In the genomic region with DNA sequence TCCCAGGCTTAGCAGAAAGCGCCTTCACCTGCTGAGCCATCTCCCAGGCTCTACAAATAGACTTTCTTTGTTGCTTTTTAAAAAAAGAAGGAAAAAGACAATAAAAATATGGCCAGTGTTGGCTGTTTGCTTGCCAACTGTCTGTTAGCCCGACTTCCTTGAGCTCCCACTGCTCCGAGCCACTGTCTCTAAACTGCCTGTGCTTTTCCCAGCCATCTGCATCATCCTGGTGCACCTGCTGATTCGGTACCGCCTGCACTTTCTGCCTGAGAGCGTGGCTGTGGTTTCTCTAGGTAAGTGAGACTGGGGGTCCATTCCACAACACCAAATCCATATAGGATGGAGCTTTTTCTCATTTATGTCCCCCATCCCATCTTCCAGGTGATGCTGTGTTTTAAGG, we compare ENCODE assay signal across 14 mouse cellular contexts.
"Had no signal": no experiment of that assay in that cellular context is flagged by ENCODE, and none has a peak within 500 bp of the region (broad histone marks: within the 10 kb centered on the region; RNA-seq: fewer than 3 reads in every experiment).

No protein-coding gene starts in this region.

- H3K4me1 ChIP-seq: limb, embryonic 13.5 days; midbrain, embryonic 12.5 days; neural tube, embryonic 13.5 days had no signal

- H3K27ac ChIP-seq: limb, embryonic 13.5 days; macrophage; midbrain, embryonic 12.5 days; neural tube, embryonic 13.5 days had no signal

- H3K9ac ChIP-seq: limb, embryonic 13.5 days; liver, embryonic 15.5 days; lung, embryonic 14.5 days; midbrain, embryonic 12.5 days; neural tube, embryonic 13.5 days had no signal

- H3K4me2 ChIP-seq: limb, embryonic 13.5 days; liver, embryonic 15.5 days; lung, embryonic 14.5 days; midbrain, embryonic 12.5 days; neural tube, embryonic 13.5 days had no signal

- DNase-seq: kidney, adult 8-10 months; kidney, postnatal 36 days; left cerebral cortex, postnatal 4 days; lung, embryonic 14.5 days; lung, postnatal 14 days; retina, postnatal 1 day; thymus, postnatal 36 days had no signal

- H3K27me3 ChIP-seq: limb, embryonic 13.5 days; liver, embryonic 15.5 days; megakaryocyte, embryonic 14.5 days; midbrain, embryonic 12.5 days; neural tube, embryonic 13.5 days had no signal

- ATAC-seq: midbrain, embryonic 16.5 days had no signal

- H3K9me3 ChIP-seq: limb, embryonic 13.5 days; liver, embryonic 15.5 days; midbrain, embryonic 12.5 days; neural tube, embryonic 13.5 days had no signal

- H3K4me3 ChIP-seq: limb, embryonic 13.5 days; liver, embryonic 15.5 days; megakaryocyte, embryonic 14.5 days; midbrain, embryonic 12.5 days; neural tube, embryonic 13.5 days had no signal
